Mouse (Mus musculus): ENCODE results near the gene Chd2. TPM values are rescaled to one million over a fixed set of nuclear protein-coding genes. Genes with fewer than 3 reads are reported as not detected.
A peak's percentile ranks its signal among the peaks of the same experiment; 100 is the strongest.

Chd2 gene
- total and polyA plus RNA-seq, 2 experiments, result 20.1 to 40.0 TPM

DNA sequence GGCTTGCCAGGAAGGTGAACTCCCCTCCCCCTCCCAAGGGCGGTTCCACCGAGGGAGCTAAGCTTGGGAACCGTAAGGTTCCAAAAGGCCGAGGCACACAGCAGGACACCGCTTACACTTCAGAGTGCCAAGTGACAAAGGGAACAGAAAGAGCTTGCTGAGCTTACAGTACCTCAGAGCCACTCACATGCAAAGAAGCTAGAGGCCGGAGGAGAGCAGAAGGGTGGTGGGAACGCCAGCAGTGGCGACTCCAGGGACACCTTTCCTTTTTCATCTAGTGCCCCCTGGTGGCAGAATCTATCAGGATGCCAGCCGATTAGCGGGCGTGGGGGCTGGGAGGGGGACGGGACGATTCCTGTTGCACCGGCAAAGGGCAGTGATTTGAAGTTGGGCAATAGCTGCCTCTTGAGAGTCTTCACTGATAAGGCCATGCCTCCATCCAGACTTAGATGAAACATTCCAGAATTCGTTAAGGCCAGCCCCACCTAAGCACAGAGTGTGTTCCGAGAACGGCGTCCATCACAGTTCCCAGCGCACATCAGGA lies 142.1 kb downstream of the Chd2 start:
- peak; percentile 29 for DNase-seq (ENCODE audit: extremely low read depth, low read depth, low spot score)
- WGBS, result 5% methylated on average over 19 of the region's 19 CpGs
- TF ChIP-seq CTCF (IDR thresholded peaks at IDR 0.05; ENCODE audit: low read depth, low read length) (peak; percentile 71), POLR2A (IDR thresholded peaks at IDR 0.05; ENCODE audit: extremely low read depth, insufficient read depth, low read length) (no peak)
- Histone ChIP-seq H3K9ac (ENCODE audit: low read depth, low read length) (no peak overlapping the region), H3K36me3 (ENCODE audit: control insufficient read depth, insufficient read depth, low read length) (no peaks in the 10 kb centered on the region), H3K4me1 (ENCODE audit: control insufficient read depth, insufficient read depth, low read length) (peaks cover 3% of the 10 kb centered on the region; the same call in 1 of the 2 replicates), H3K4me3 (ENCODE audit: insufficient read depth, low read depth, low read length) (no peak overlapping the region), H3K27me3 (ENCODE audit: control insufficient read depth, insufficient read depth, low read length) (peaks cover 7% of the 10 kb centered on the region; the same call in 1 of the 2 replicates), H3K79me2 (ENCODE audit: control insufficient read depth, insufficient read depth, low read length) (no peaks in the 10 kb centered on the region), H3K27ac (replicated peaks; ENCODE audit: insufficient read depth, low read depth, low read length) (no peak overlapping the region)

GRCm38 (mm10) chr7:73398806-73399442 lies 142.7 kb downstream of the Chd2 start:
- no peak overlapping the region for H3K4me3 ChIP-seq (ENCODE audit: insufficient read depth, low read depth, low read length)

GRCm38 (mm10) chr7:73398319-73398718 lies 143.3 kb downstream of the Chd2 start:
- Histone ChIP-seq H3K9ac (ENCODE audit: low read depth, low read length) (no peak overlapping the region), H3K36me3 (ENCODE audit: control insufficient read depth, insufficient read depth, low read length) (no peaks in the 10 kb centered on the region), H3K79me2 (ENCODE audit: control insufficient read depth, insufficient read depth, low read length) (no peaks in the 10 kb centered on the region), H3K27ac (replicated peaks; ENCODE audit: insufficient read depth, low read depth, low read length) (no peak overlapping the region), H3K4me3 (ENCODE audit: insufficient read depth, low read depth, low read length) (no peak overlapping the region), H3K4me1 (ENCODE audit: control insufficient read depth, insufficient read depth, low read length) (peaks cover 3% of the 10 kb centered on the region; the same call in 1 of the 2 replicates), H3K27me3 (ENCODE audit: control insufficient read depth, insufficient read depth, low read length) (peaks cover 10% of the 10 kb centered on the region; the same call in 1 of the 2 replicates)
- 6% methylated on average over 11 of the region's 11 CpGs for WGBS
- TF ChIP-seq POLR2A (IDR thresholded peaks at IDR 0.05; ENCODE audit: extremely low read depth, insufficient read depth, low read length) (no peak), CTCF (IDR thresholded peaks at IDR 0.05; ENCODE audit: low read depth, low read length) (no peak)
- DNase-seq (ENCODE audit: extremely low read depth, low read depth, low spot score), result peak; percentile 50

More at GRCm38 (mm10) chr7:73398806-73399442, 142.7 kb downstream of the Chd2 start:
- WGBS, result 8% methylated on average over 19 of the region's 19 CpGs
- H3K9ac ChIP-seq (ENCODE audit: low read depth, low read length), result no peak overlapping the region
- no peaks in the 10 kb centered on the region for H3K36me3 ChIP-seq (ENCODE audit: control insufficient read depth, insufficient read depth, low read length)
- H3K4me1 ChIP-seq (ENCODE audit: control insufficient read depth, insufficient read depth, low read length), result peaks cover 3% of the 10 kb centered on the region; the same call in 1 of the 2 replicates
- H3K27ac ChIP-seq (replicated peaks; ENCODE audit: insufficient read depth, low read depth, low read length), result no peak overlapping the region
- no peaks in the 10 kb centered on the region for H3K79me2 ChIP-seq (ENCODE audit: control insufficient read depth, insufficient read depth, low read length)
- no peak for DNase-seq (ENCODE audit: extremely low read depth, low read depth, low spot score)
- no peak for TF ChIP-seq POLR2A (IDR thresholded peaks at IDR 0.05; ENCODE audit: extremely low read depth, insufficient read depth, low read length)
- TF ChIP-seq CTCF (IDR thresholded peaks at IDR 0.05; ENCODE audit: low read depth, low read length), result no peak
- H3K27me3 ChIP-seq (ENCODE audit: control insufficient read depth, insufficient read depth, low read length), result peaks cover 7% of the 10 kb centered on the region; the same call in 1 of the 2 replicates

- Histone ChIP-seq H3K4me1 (ENCODE audit: control insufficient read depth, insufficient read depth, low read length) (0 out of 2 replicates have a peak, but pooled peaks cover 2% of the 10 kb centered on the region), H3K27me3 (ENCODE audit: control insufficient read depth, insufficient read depth, low read length) (peaks cover 23% of the 10 kb centered on the region; the same call in 1 of the 2 replicates), H3K27ac (replicated peaks; ENCODE audit: insufficient read depth, low read depth, low read length) (no peak overlapping the region), H3K79me2 (ENCODE audit: control insufficient read depth, insufficient read depth, low read length) (no peaks in the 10 kb centered on the region), H3K9ac (ENCODE audit: low read depth, low read length) (no peak overlapping the region), H3K4me3 (ENCODE audit: insufficient read depth, low read depth, low read length) (no peak overlapping the region), H3K36me3 (ENCODE audit: control insufficient read depth, insufficient read depth, low read length) (no peaks in the 10 kb centered on the region)
- no peak for DNase-seq (ENCODE audit: extremely low read depth, low read depth, low spot score)
- WGBS, result 65% methylated on average over 4 of the region's 4 CpGs
- TF ChIP-seq POLR2A (IDR thresholded peaks at IDR 0.05; ENCODE audit: extremely low read depth, insufficient read depth, low read length), result no peak
- no peak for TF ChIP-seq CTCF (IDR thresholded peaks at IDR 0.05; ENCODE audit: low read depth, low read length)
These were observed 147.6 kb downstream of the Chd2 start for GRCm38 (mm10) chr7:73394013-73394409.

- WGBS, result 58% methylated on average over 9 of the region's 9 CpGs
- DNase-seq (ENCODE audit: extremely low read depth, low read depth, low spot score), result no peak
- Histone ChIP-seq H3K79me2 (ENCODE audit: control insufficient read depth, insufficient read depth, low read length) (no peaks in the 10 kb centered on the region), H3K36me3 (ENCODE audit: control insufficient read depth, insufficient read depth, low read length) (no peaks in the 10 kb centered on the region), H3K4me3 (ENCODE audit: insufficient read depth, low read depth, low read length) (no peak overlapping the region), H3K27me3 (ENCODE audit: control insufficient read depth, insufficient read depth, low read length) (peaks cover 19% of the 10 kb centered on the region; the same call in 1 of the 2 replicates), H3K27ac (replicated peaks; ENCODE audit: insufficient read depth, low read depth, low read length) (no peak overlapping the region), H3K4me1 (ENCODE audit: control insufficient read depth, insufficient read depth, low read length) (0 out of 2 replicates have a peak, but pooled peaks cover 2% of the 10 kb centered on the region), H3K9ac (ENCODE audit: low read depth, low read length) (no peak overlapping the region)
- TF ChIP-seq CTCF (IDR thresholded peaks at IDR 0.05; ENCODE audit: low read depth, low read length) (no peak), POLR2A (IDR thresholded peaks at IDR 0.05; ENCODE audit: extremely low read depth, insufficient read depth, low read length) (no peak)
These were observed 148.2 kb downstream of the Chd2 start for GRCm38 (mm10) chr7:73393307-73394012.

All from liver, adult 2 months (tissue).